Mouse (Mus musculus) midbrain, postnatal 0 days (tissue): ENCODE results near the gene Snx3. TPM values are rescaled to one million over a fixed set of nuclear protein-coding genes. Genes with fewer than 3 reads are reported as not detected.

Experiments
- ATAC-seq: fragments of 200-750 bp; cut with Nextera tagmentation; 2 replicates; pipeline ENCODE4 v1.8.0; 2017; ENCODE audit warnings: moderate number of reproducible peaks, mild to moderate bottlenecking, moderate TSS enrichment, moderate library complexity; ENCODE audit not compliant: low FRiP score
- DNase-seq: peaks from one replicate; pipeline ENCODE4 v3.0.0-alpha.2; 2015; ENCODE audit warnings: low spot score
- H3K27ac ChIP-seq: fragments of 300-500 bp; sonication (generic); 2 replicates; pipeline ENCODE4 v1.5.1; 2014; ENCODE audit warnings: low read depth, mild to moderate bottlenecking, low read length, mixed read lengths
- H3K27me3 ChIP-seq: fragments of 300-500 bp; sonication (generic); 2 replicates; pipeline ENCODE4 v1.6.1; 2014; ENCODE audit warnings: low read length, control low read depth, mixed read lengths; ENCODE audit not compliant: insufficient read depth
- H3K36me3 ChIP-seq: fragments of 300-500 bp; sonication (generic); 2 replicates; pipeline ENCODE4 v1.6.1; 2014; ENCODE audit warnings: low read length, control low read depth, mixed read lengths; ENCODE audit not compliant: insufficient read depth
- H3K4me1 ChIP-seq: fragments of 300-500 bp; sonication (generic); 2 replicates; pipeline ENCODE4 v1.6.1; 2014; ENCODE audit warnings: mild to moderate bottlenecking, control low read depth, antibody characterized with exemption, low read length, mixed read lengths; ENCODE audit not compliant: insufficient read depth
- H3K4me2 ChIP-seq: fragments of 300-500 bp; sonication (generic); 2 replicates; pipeline ENCODE4 v1.6.1; 2014; ENCODE audit warnings: low read depth, mild to moderate bottlenecking, low read length, mixed read lengths; ENCODE audit not compliant: poor library complexity, severe bottlenecking
- H3K4me3 ChIP-seq: fragments of 300-500 bp; sonication (generic); 2 replicates; pipeline ENCODE4 v1.5.1; 2014; ENCODE audit warnings: low read depth, mild to moderate bottlenecking, low read length, moderate library complexity
- H3K9ac ChIP-seq: fragments of 300-500 bp; sonication (generic); replicated peaks from 2 replicates; pipeline ENCODE4 v1.6.1; 2014; ENCODE audit warnings: mild to moderate bottlenecking, low read length, moderate library complexity, mixed read lengths; ENCODE audit not compliant: poor library complexity, severe bottlenecking
- H3K9me3 ChIP-seq: fragments of 300-500 bp; sonication (generic); 2 replicates; pipeline ENCODE4 v1.6.1; 2016; ENCODE audit warnings: low read length, control low read depth
- CTCF ChIP-seq: IDR thresholded peaks from 2 replicates; pipeline ENCODE4 v1.5.1; 2016; ENCODE audit warnings: antibody characterized with exemption, mild to moderate bottlenecking
- WGBS: fragments of 180-500 bp; shearing (Covaris S2); extraction: QIAGEN DNeasy Blood & Tissue Kit; methylation state at CpG from one replicate; pipeline ENCODE4 v1.1.7; 2014; 5-methylcytosine and 5-hydroxymethylcytosine counted together
- polyA plus RNA-seq: library from polyadenylated mRNA; unstranded; fragments of >200 nt; fragmentation: Nextera tagmentation; extraction: Ambion mirVana; gene quantifications from 2 replicates; pipeline ENCODE4 v1.2.1, GENCODE M21; 2015
- total RNA-seq: library from RNA; depleted of rRNA; stranded (reverse); fragments of >200 nt; gene quantifications from 2 replicates; pipeline ENCODE4 v1.2.3, GENCODE M21; 2014

Gene Snx3
- total and polyA plus RNA-seq, 2 experiments from 2014 or later, result 149 to 339 TPM

DNA sequence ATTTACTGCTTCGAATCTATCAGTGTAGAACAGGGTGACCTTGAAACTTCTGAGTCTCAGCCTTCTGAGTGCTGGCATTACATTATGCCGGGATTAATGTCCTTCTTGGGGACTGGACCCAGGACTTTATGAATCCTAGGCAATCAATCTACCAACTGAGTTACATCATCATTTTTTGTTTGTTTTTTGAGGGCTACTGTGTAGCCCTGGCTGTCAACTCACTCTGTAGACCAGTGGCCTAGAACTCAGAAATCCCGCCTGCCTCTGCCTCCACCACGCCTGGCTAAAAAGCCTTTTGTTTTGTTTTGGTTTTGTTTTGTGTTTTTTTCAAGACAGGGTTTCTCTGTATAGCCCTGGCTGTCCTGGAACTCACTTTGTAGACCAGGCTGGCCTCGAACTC, 669 bp upstream of the Snx3 start:
- no peaks in the 10 kb centered on the region for H3K9me3 ChIP-seq
- H3K27ac ChIP-seq, result peak overlapping the region; percentile 98
- WGBS, result 82% methylated on average over 5 of the region's 5 CpGs
- ATAC-seq (no peak), DNase-seq (no peak)
- no peak overlapping the region for H3K9ac ChIP-seq
- no peaks in the 10 kb centered on the region for H3K4me1 ChIP-seq
- peak overlapping the region; percentile 99; the same call in 1 of the 2 replicates for H3K4me3 ChIP-seq
- no peak for TF ChIP-seq CTCF
- no peaks in the 10 kb centered on the region for H3K27me3 ChIP-seq
- H3K4me2 ChIP-seq, result no peak overlapping the region; the same call in 1 of the 2 replicates
- no peaks in the 10 kb centered on the region for H3K36me3 ChIP-seq

DNA sequence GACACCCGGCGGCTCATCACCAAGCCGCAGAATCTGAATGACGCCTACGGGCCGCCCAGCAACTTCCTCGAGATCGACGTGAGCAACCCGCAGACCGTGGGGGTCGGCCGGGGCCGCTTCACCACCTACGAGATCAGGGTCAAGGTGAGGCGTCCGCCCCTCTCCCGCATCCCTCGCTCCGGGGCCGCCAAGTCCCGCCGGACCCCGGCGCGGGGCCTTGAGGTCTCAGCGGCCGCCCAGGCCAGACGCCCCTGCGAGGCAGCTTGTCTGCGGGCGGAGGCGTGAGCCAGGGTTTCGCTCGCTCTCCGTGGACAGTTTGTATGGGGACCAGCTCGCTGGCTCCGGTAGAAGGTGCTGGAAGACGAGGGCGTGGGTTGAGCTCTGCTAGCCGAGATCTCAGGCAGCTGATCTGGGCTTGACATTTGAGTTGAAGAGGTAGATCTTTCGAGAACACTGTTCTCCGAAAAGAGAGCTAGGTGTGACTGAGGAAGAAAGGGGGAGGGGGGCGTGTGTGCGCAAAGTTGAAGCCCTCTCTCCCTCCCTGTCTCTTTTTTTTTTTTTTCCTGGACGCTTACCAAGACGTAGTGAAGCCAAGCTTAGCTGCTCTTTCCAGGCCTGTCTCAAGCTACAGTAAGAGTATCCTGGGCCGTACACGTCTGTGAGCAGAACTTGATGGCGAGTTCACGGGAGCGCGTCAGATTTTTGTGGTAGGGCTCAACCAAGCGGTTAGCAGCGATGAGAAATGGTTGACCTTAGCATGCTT, 700 bp downstream of the Snx3 start:
- Histone ChIP-seq H3K36me3 (no peaks in the 10 kb centered on the region), H3K27me3 (no peaks in the 10 kb centered on the region), H3K9ac (peak overlapping the region; percentile 87), H3K4me2 (peak overlapping the region; percentile 68), H3K4me1 (no peaks in the 10 kb centered on the region), H3K9me3 (no peaks in the 10 kb centered on the region), H3K4me3 (peak overlapping the region; percentile 99), H3K27ac (peak overlapping the region; percentile 98)
- DNase-seq, result peak; percentile 62
- ATAC-seq, result peak; percentile 45
- no peak for TF ChIP-seq CTCF
- WGBS, result under 1% methylated on average over 55 of the region's 55 CpGs

DNA sequence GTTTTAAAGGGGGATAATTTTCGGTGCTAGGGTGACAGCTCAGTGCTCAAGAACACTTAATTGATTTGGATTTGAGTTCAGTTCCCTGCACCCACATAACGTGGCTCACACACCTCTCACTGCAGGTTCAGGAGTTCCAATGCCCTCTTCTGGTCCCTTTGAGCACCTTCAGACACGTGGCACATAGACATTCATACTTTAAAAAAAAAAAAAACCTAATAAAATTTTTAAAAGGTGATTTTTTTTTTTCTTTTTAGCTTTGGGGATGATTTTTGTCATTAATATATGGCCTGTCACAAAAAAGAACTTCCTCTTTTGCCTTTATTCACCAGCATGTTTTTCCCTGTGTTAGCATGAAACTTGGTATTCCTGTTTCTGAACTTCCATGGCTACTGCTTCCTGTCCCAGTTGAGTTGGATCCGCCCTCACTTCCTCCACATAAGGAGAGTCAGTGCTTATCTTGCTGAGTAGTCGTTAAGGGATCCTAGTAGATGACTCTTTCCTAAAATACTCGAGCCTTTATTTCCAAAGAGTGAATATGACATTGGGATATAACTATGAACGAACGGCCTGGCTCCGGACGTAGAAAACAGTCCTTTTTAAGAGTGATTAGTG, 2.4 kb downstream of the Snx3 start:
- H3K27me3 ChIP-seq, result no peaks in the 10 kb centered on the region
- no peak for DNase-seq
- no peak overlapping the region for H3K9ac ChIP-seq
- no peak overlapping the region for H3K4me3 ChIP-seq
- no peak overlapping the region for H3K27ac ChIP-seq
- 91% methylated on average over 10 of the region's 10 CpGs for WGBS
- H3K4me2 ChIP-seq, result no peak overlapping the region
- no peak for ATAC-seq
- no peaks in the 10 kb centered on the region for H3K4me1 ChIP-seq
- no peaks in the 10 kb centered on the region for H3K9me3 ChIP-seq
- H3K36me3 ChIP-seq, result no peaks in the 10 kb centered on the region
- no peak for TF ChIP-seq CTCF

DNA sequence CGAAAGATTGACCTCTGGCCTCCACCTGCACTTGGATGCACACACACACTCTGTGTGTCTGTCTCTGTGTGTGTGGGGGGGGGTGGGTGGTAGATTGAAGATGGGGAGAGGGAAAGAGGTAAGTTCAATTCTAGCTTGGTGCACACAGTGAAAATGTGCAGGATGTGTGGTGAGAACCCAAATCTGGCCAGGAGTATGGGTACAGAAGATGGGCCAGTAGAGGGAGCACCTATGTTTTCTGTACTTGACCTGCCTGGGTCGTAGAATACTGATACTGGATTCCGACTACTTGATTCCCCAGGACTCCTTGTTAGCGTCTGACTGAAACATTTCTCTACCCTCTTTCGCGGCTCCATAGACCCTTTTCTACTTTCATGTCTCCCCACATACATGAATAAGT, 8.3 kb downstream of the Snx3 start:
- H3K27me3 ChIP-seq, result no peaks in the 10 kb centered on the region
- TF ChIP-seq CTCF, result no peak
- H3K4me3 ChIP-seq, result no peak overlapping the region
- H3K4me2 ChIP-seq, result no peak overlapping the region
- H3K4me1 ChIP-seq, result no peaks in the 10 kb centered on the region
- no peaks in the 10 kb centered on the region for H3K9me3 ChIP-seq
- H3K36me3 ChIP-seq, result no peaks in the 10 kb centered on the region
- no peak overlapping the region for H3K27ac ChIP-seq
- no peak for DNase-seq
- no peak overlapping the region for H3K9ac ChIP-seq
- 85% methylated on average over 6 of the region's 6 CpGs for WGBS
- no peak for ATAC-seq

DNA sequence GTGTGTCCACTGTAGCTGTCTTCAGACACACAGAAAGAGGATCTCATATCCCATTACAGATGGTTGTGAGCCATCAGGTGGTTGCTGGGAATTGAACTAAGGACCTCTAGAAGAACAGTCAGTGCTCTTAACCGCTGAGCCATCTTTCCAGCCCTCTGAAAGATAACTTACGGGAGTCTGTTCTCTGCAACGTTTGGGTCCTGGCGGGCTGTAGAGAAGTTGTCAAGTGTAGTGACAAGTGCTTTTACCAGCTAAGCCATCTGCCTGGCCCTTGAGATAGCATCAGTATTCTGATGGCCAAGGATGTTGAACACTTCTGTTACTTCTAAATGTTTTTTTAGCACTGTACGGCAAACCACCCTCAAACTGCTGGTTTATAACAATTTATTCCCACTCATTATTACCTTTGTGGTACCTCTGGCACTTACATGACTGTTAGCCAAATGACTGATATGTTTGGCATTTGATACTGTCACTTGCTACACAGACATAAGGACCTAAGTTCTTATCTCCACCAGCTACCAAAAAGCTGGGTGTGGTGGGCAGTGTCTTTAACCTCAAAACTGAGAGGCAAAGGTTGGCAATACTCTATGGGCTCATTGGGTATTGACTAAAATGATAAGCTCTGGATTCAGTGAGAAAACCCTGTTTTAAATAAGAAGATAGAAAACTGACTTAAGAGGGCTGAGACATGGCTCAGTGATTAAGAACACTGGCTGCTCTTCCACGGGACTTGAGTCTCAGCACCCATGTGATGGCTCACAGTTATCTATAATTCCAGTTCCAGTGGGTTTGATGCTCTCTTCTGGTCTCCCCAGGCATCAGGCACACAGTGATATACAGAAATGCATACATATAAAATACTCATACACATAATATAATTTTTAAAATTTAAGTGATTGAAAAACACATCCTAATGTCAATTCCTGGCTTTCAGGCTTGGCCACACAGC, 9.6 kb downstream of the Snx3 start:
- Histone ChIP-seq H3K36me3 (no peaks in the 10 kb centered on the region), H3K4me2 (no peak overlapping the region), H3K9ac (no peak overlapping the region), H3K9me3 (no peaks in the 10 kb centered on the region), H3K4me1 (no peaks in the 10 kb centered on the region), H3K27ac (no peak overlapping the region), H3K27me3 (no peaks in the 10 kb centered on the region), H3K4me3 (no peak overlapping the region)
- ATAC-seq, result no peak
- DNase-seq, result no peak
- TF ChIP-seq CTCF, result no peak
- WGBS, result 85% methylated on average over 6 of the region's 6 CpGs
